ENCODE assay signal across 16 mouse cellular contexts in the genomic region with DNA sequence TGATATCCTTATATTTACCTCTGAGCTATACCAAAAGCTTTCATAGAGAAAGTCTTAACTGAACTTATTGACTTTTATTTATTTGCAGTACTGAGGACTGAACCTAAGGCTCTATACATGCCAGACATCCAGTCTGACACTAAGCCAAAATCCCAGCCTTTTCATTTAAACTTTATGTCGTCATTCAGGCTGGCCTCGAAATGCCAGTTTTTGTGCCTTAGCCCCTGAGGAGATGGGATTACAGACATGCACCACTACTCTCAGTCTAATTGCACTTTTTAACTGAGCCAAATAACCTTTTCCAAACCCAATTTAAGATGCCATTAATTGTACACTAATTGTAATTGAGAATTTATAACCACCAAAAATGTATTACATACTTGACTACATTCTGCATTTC.
"Had no signal": no experiment of that assay in that cellular context is flagged by ENCODE, and none has a peak within 500 bp of the region (broad histone marks: within the 10 kb centered on the region; RNA-seq: fewer than 3 reads in every experiment).

No protein-coding gene starts in this region.

- DNase-seq: kidney, adult 8-10 months; kidney, postnatal 10 days; kidney, postnatal 36 days; layer of hippocampus, postnatal 36 days; liver, embryonic 13.5 days; lung, postnatal 10 days; lung, postnatal 36 days; thymus, adult 18-20 months; thymus, postnatal 36 days had no signal

- H3K27me3 ChIP-seq: kidney, embryonic 15.5 days; liver, embryonic 13.5 days; lung, embryonic 15.5 days; megakaryocyte, embryonic 14.5 days; midbrain, embryonic 12.5 days had no signal

- H3K4me3 ChIP-seq: kidney, embryonic 15.5 days; left cerebral cortex, adult 2 months; liver, embryonic 13.5 days; lung, embryonic 15.5 days; megakaryocyte, embryonic 14.5 days; midbrain, embryonic 12.5 days; myocyte had no signal

- H3K9me3 ChIP-seq: kidney, embryonic 15.5 days; liver, embryonic 13.5 days; lung, embryonic 15.5 days; megakaryocyte, embryonic 14.5 days; midbrain, embryonic 12.5 days had no signal

- H3K4me1 ChIP-seq: kidney, embryonic 15.5 days; liver, embryonic 13.5 days; lung, embryonic 15.5 days; megakaryocyte, embryonic 14.5 days; midbrain, embryonic 12.5 days had no signal

- H3K36me3 ChIP-seq: lung, embryonic 15.5 days had no signal

- H3K9ac ChIP-seq: kidney, embryonic 15.5 days; liver, embryonic 13.5 days; lung, embryonic 15.5 days; midbrain, embryonic 12.5 days had no signal

- ATAC-seq: intestine, postnatal 0 days had no signal

- H3K4me2 ChIP-seq: kidney, embryonic 15.5 days; liver, embryonic 13.5 days; lung, embryonic 15.5 days; midbrain, embryonic 12.5 days had no signal

- H3K27ac ChIP-seq: kidney, embryonic 15.5 days; left cerebral cortex, adult 2 months; liver, embryonic 13.5 days; lung, embryonic 15.5 days; midbrain, embryonic 12.5 days had no signal
